Mouse (Mus musculus) erythroblast, embryonic 14.5 days (primary cell): ENCODE measurements around the gene Zkscan6.

Experiments used
- GATA1 ChIP-seq: IDR thresholded peaks from 2 replicates; pipeline ENCODE4 v1.6.1; 2012; ENCODE audit warnings: low read length, inconsistent platforms, mixed read lengths
- TAL1 ChIP-seq: IDR thresholded peaks from 3 replicates; pipeline ENCODE4 v1.6.1; 2012; ENCODE audit warnings: low read length, inconsistent platforms, mixed read lengths

DNA sequence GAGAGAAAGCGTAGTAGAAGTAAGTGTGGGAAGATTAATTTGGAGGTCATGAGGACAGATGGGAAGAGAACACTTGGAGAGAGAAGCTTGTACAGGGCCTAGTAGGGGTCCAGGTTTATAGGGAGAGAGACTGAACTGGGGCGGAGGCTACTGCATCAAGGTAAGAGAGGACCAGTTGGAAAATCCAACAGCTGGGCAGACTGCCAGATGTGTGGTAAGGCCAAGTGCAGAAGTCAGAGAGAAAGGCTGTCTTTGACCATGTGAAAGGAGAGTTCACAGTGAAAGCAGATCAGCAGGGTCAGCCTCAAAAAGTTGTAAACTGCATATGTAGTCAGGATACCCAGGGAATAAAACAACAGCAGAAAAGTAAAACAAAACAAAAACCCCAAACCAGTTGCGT is 17.6 kb downstream of the Zkscan6 start:
- TF ChIP-seq GATA1: no peak
- no peak for TF ChIP-seq TAL1
